Mouse (Mus musculus): ENCODE measurements around the gene Syne1.

The Syne1 gene

GRCm38 (mm10) chr10:5551382-5551781 is at the start of gene Syne1:
Gene Syne1, minus strand, starts transcription at chr10:5551482.
- DNase-seq (ENCODE audit: low spot score) = no peak

DNA sequence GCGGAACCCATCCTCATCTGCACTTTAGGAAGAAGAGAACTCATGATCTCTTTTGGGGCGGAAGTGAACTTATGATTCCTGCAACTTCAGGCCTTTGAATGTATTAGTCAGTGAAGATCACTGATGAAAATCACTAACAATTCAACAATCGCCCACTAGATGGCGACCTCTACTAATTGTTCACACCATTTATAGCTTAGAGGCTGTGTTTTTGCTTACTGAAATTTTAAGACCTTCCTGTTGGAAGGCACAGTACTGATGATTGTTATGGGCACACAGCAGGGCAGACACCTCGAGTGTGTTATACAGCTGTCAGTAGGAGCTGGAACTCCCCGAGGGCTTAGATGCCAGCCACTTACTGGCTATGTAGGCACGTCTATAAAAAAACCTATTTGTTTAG is 48.8 kb upstream of the Syne1 start:
- DNase-seq (ENCODE audit: low spot score) = peak; percentile 65

- no peak for DNase-seq (ENCODE audit: low spot score)
These were observed 45.3 kb upstream of the Syne1 start for GRCm38 (mm10) chr10:5596559-5596958.

GRCm38 (mm10) chr10:5594457-5594856 is 43.2 kb upstream of the Syne1 start:
- DNase-seq (ENCODE audit: low spot score) = no peak

DNA sequence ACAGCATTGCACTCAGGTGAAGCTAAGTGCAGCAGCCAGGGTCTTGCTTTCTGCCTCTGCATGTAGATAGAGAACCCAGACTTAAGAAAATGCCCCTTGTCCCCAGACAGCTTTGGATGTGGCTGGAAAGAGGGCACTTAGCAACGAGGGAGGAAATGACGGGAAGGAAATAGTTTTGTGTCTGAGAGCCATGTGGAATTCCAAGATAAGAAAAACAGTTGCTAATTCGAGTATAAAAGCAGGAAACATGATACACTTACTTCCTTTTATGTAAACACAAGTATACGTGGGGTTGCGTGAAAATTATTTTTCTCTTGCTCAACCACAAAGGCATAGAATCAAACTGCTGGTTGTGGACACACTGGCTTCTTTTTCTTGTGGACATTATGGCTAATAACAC is 42.2 kb upstream of the Syne1 start, which contains the start of gene Myct1:
Myct1 (plus strand) TSS at position 312 of the 400 bp plus-strand sequence.
- DNase-seq (ENCODE audit: low spot score) = no peak

- no peak for DNase-seq (ENCODE audit: low spot score)
These were observed 40.7 kb upstream of the Syne1 start for GRCm38 (mm10) chr10:5591996-5592395.

DNA sequence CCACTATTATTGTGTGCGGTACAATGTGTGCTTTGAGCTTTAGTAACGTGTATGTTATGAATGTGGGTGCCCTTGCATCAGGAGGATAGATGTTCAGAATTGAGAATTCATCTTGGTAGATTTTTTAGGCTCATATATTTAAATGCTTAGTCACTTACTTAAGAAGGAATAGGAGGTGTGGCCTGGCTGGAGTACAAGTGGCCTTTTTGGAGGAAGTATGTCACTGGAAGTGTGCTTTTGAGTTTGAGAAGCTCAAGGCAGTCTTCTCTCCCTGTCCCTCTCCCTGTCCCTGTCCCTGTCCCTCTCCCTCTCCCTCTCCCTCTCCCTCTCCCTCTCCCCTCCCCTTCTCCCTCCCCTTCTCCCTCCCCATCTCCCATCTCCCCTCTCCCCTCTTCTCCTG is 39.8 kb upstream of the Syne1 start:
- DNase-seq (ENCODE audit: low spot score) = no peak

DNA sequence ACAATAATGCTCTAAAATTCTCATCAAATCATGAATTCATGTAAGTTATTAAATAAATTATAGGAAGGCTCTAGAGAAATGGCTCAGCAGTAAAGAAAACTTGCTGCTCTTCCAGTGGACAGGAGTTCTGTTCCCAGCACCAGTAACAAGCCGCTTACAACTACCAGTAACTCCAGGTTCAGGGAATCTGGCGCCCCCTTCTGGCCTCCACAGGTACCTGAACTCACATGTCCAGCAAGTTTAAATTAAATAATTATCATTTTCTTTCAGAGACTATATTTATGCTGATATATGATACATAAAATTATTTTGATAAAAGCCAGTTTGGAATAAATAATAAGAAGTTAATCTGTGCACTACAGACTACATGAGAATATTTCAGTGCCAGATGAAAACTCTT is 22.0 kb upstream of the Syne1 start:
- no peak for DNase-seq (ENCODE audit: low spot score)

- no peak for DNase-seq (ENCODE audit: low spot score)
These were observed 20.1 kb upstream of the Syne1 start for GRCm38 (mm10) chr10:5571332-5571731.

DNA sequence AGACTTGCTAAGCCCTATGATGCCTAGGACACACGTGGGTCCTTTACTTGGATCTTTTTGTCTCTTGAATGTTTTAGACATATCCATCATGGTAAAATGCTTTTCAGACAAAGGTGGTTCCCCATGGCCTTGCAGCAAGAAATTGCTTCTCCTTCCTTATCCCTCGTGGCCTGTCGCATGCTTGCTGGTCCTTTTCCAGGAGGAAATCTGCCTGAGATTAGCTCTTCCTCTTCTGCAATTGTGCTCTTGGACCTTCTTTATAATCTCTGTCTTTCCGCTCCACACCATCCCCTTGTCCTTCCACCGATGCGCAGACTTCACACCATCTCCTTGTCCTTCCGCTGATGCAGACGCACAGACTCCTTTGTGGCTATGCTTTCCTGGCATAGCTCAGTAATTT is 18.8 kb upstream of the Syne1 start:
- no peak for DNase-seq (ENCODE audit: low spot score)

- DNase-seq (ENCODE audit: low spot score) = no peak
These were observed 17.7 kb upstream of the Syne1 start for GRCm38 (mm10) chr10:5568991-5569390.

DNA sequence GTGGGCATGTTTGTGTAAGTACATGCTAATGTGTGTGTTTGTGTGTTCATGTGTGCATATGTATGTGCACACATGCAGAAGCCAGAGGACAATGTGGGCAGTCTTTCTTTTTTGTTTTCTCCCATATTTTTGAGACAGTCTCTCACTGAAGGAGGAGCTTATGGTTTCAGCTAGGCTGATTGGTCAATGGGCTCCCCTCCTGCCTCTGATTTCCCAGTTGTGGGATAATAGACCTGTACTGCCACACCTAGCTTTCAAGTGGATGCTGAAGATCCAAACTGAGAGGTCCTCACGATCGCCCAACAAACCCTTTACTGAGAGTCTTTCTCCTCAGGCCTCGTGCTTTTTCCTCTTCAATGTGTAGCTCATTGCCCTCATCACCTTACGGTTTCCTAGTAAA is 10.4 kb upstream of the Syne1 start:
- no peak for DNase-seq (ENCODE audit: low spot score)

- no peak for DNase-seq (ENCODE audit: low spot score)
These were observed 9.2 kb upstream of the Syne1 start for GRCm38 (mm10) chr10:5560526-5560925.

DNA sequence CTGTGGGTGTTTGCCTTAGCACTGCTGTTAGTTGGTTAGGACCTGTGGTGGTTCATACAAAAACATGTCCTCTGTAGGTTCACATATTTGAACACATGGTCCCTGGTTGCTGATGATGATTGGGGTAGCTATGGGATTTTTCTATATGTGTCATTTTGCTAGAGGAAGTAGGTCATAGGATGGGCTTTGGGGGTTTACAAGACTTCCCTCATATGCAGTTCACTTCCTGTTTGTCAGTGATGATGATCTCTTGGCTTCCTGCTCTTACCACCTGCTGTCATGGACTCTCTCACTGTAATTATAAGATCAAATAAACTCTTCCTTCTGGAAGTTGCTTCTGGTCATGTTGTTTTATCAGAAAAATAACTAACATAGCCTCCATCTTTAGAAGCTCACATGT is 7.5 kb upstream of the Syne1 start:
- no peak for DNase-seq (ENCODE audit: low spot score)

DNA sequence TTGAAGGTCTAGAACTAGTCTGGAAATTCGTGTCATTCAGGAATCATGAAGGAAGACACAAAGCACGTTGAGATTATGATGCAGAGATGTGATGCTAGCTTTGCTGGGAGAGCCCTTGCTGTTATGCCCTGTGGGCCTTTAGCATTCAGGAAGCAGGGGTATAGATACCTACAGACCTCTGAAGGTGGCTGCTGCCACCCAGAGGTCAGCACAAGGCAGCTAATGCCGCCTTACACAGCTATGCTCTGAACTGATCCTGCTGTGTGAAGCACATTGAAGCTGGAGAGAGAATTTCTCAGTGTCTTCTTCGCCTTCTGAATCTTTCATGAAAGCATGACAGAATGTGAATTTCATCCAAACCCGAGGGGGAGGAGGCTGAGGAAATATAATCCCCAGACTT is 3.7 kb upstream of the Syne1 start:
- no peak for DNase-seq (ENCODE audit: low spot score)

GRCm38 (mm10) chr10:5550168-5551021 is 887 bp downstream of the Syne1 start:
- DNase-seq (ENCODE audit: low spot score) = peak; percentile 12

DNA sequence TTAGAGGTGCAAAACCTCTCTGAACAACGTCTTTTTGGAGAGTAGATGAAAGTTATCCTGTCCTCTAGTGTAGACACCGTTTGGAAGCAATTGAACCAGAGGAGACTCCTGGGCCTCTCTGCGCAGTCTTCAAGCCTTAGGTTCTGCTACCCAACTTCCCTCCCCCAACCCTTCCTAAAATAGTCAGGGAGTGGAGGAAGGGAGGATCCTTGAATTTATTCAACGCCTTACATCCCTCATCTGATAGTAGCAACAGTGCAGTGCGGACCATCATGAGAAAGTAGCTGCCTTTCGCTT is 1.5 kb downstream of the Syne1 start:
- DNase-seq (ENCODE audit: low spot score) = no peak

DNA sequence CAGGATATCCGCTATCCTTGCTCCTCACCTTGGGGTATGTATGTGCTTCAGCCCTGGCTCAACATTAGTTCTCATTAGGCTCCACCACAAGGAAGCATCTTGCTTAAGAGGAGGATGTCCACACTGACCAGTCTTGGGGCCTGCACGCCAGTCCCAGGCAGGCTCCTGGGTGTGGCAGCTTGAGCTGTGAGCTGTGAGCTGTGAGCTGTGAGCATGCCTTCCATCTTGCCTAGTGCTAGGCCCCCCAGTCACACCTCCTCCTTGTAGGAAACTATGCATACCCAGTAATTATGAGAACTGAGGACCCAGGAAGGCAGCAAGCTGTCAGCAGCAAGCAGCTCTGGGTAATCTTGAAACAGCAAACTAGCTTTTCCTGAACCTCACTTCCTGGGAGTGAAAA is 2.6 kb downstream of the Syne1 start:
- DNase-seq (ENCODE audit: low spot score) = no peak

DNA sequence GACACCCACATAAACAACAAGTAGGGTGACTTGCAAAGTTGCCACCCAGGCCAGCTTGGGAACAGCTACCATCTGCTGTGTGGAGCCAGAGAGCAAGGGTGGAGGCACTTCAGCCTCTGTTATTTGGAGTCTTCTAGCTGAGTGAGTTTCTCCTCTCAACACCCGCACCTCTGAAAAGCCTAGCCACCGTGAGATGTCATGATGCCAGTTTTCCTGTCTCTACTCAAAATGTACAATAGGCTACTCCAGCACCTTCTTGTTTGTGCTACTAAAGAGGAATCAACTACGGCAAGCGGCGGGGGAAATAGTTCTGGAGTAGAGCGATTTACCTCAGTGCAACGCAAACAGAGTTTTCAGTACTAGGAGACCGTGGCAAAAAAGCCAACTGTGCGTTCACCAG is 3.5 kb downstream of the Syne1 start:
- DNase-seq (ENCODE audit: low spot score) = no peak

- DNase-seq (ENCODE audit: low spot score) = no peak
These were observed 4.9 kb downstream of the Syne1 start for GRCm38 (mm10) chr10:5546428-5546827.

DNA sequence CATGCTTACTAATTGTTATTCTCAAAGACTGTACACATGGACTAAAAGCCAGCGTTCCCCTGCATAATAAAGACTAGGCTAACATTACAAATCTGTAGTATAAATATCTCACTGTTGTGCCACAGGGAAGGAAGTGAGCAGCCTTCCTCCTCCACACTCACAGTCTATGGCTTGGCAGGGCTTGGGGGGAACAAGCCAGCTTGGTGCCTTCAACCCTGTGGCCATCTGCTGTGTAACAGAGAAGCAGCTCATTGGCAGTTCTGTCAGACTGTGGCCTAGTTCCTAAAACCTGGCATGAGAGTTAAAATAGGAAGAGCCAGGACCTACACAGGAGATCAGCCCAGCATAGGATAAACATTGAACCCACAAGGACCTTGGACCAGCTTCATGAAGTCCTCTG is 23.0 kb downstream of the Syne1 start:
- no peak for DNase-seq (ENCODE audit: low spot score)

DNA sequence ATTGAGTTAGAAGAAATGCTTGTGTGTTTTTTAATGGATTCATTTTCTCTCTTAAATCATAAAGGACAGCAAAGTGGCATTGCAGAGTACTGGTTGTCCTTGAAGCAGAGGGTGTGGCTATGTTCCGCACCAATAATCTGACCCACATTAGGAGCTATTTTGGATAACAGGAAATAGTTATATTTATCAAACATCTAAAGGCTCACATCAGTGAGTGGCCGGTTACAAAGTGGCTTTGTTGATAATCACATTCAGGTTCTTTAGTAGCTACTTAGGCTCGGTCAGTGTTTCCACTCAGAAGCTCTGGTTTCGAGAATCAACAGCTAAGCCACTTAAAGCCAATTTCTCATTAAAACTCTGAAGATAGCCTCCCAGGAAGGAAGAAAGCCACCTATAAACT is 23.6 kb downstream of the Syne1 start:
- no peak for DNase-seq (ENCODE audit: low spot score)

DNA sequence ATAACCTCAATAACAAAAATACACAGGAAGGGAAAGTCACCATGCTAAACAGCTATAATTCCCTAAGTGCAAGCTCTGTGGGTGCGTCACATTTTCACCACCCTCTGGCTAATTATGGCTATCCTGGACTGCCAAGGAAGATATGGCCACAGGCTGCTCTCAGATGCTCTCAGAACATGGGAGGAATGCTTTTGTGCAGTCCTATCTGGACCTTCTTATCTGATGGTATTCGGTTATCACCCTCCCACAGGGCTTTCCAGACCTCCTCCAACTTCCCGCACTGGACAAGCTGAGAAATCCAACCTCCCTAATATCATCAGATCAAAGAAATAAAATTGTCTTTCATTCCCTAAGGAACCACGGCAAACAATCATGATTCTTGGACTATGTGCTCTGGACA is 28.4 kb downstream of the Syne1 start:
- no peak for DNase-seq (ENCODE audit: low spot score)

DNA sequence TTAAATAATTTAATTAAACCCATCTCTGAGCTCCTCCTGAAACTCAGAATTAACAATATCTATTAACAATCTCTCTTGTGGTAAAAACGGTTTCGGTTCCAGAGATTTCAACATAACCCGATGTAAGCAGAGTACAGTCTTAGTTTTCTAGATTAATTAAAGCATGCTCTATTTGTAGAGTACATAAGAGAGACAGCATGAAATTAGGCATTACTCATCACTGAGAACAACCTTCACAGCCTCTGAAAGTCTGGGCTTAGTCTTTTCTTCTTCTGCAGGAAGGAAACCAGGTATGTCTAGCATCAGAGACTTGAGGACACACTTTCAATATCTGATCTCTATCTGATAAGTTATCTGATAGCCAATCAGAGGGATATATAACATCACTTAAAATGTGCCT is 29.0 kb downstream of the Syne1 start:
- DNase-seq (ENCODE audit: low spot score) = no peak
